Mouse (Mus musculus): ENCODE measurements around the gene Vamp2.

Gene Vamp2

DNA sequence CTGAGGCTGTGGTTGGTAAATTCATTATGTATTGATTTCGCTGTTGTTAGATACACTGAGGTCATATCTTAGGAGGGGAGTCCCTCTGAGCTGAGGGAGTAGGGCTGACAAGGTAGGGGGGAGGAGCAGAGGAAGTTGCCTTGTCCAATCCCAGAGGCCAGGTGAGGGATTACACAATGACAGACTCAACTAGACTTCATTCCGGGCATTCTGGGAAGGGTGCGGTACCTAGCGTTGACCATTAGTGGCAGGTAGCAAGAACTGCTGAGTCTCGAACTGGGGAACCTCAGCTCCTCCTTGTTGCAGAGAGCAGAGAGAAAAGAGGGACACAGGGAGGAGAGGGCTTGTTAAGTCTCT lies 45.3 kb downstream of the Vamp2 start:
- no peak for DNase-seq (ENCODE audit: low spot score in 2 of 2)

- peak in 1 of 2 experiments; percentile 61 for DNase-seq (ENCODE audit: low spot score in 2 of 2)
Measured at GRCm38 (mm10) chr11:69133923-69134621, 45.8 kb downstream of the Vamp2 start.

DNA sequence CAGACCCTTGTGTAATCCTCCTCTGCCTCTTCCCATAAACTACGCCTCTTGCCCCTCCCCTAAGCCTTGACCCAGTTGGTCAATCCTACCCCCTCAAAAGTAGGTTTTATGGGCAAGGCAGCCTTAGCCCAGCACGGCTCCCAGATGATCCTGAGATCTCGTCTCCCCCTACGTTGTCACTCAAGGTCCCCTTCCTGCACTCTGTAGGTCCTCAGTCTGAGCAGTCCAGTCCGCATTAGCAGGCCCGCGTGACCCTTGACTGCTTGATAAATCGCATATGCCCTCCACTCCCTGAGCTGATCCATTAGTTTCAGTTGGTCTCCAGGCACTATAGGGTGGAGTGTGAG lies 46.3 kb downstream of the Vamp2 start:
- DNase-seq (ENCODE audit: low spot score in 2 of 2): no peak

DNA sequence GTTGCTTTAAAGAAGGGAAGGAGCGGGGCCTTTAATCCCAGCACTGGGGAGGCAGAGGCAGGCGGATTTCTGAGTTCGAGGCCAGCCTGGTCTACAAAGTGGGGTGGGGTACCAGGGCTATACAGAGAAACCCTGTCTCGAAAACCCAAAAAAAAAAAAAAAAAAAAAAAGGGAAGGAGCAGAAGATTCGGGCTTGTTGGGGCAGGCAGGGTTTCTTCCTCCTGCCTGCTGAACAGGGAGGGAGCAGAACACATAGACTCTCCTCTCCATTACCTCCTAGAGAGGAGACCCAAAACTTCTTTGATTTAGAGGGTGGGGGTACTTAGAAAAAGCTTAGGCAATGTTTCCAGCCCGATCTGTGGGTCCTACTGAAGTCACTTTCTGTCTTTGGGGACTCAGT lies 47.1 kb downstream of the Vamp2 start:
- DNase-seq (ENCODE audit: low spot score in 2 of 2): no peak
